In genomic region chr9:124037707-124038106, GRCm38 (mm10) we compare ENCODE assay signal across 9 mouse cellular contexts. TPM values are rescaled to one million over a fixed set of nuclear protein-coding genes. Genes with fewer than 3 reads are reported as not detected.
A peak's percentile ranks its signal among the peaks of the same experiment; 100 is the strongest.
DNase-seq lines count a peak whose midpoint lies in the region; ATAC-seq and TF ChIP-seq lines count a peak whose summit lies in the region.
"Had no signal": no experiment of that assay in that cellular context is flagged by ENCODE, and none has a peak within 500 bp of the region (broad histone marks: within the 10 kb centered on the region; RNA-seq: fewer than 3 reads in every experiment).

No protein-coding gene starts in this region.

- no peaks in the 10 kb centered on the region for H3K27me3 ChIP-seq in neural tube, embryonic 11.5 days (ENCODE audit: control insufficient read depth, insufficient read depth, low read length)
- H3K27me3 ChIP-seq in neural tube, embryonic 15.5 days (replicated peaks), result no peaks in the 10 kb centered on the region
- no peaks in the 10 kb centered on the region for H3K27me3 ChIP-seq in heart, embryonic 10.5 days (ENCODE audit: insufficient read depth, poor library complexity, severe bottlenecking)
- no peaks in the 10 kb centered on the region for H3K27me3 ChIP-seq in lung, embryonic 14.5 days (ENCODE audit: insufficient read depth, low read length)
- no peaks in the 10 kb centered on the region for H3K27me3 ChIP-seq in midbrain, embryonic 10.5 days (ENCODE audit: low read depth, poor library complexity, severe bottlenecking)
- H3K27me3 ChIP-seq: limb, embryonic 13.5 days had no signal

- DNase-seq in neural tube, embryonic 11.5 days (ENCODE audit: low spot score), result peak; percentile 38
- peak; percentile 55 for DNase-seq in adrenal gland, postnatal 25 days
- DNase-seq in heart, embryonic 10.5 days (ENCODE audit: low spot score), result peak; percentile 78
- DNase-seq in kidney, postnatal 36 days, result peak; percentile 84 to 87
- DNase-seq in lung, embryonic 14.5 days, result peak; percentile 90
- DNase-seq in right cerebral cortex, adult 2 months (ENCODE audit: low spot score in 2 of 2), result peak; percentile 20 to 27
- no peak for DNase-seq in midbrain, embryonic 10.5 days (ENCODE audit: low spot score)

- H3K9me3 ChIP-seq in neural tube, embryonic 11.5 days (ENCODE audit: control insufficient read depth, low read length), result no peaks in the 10 kb centered on the region
- no peaks in the 10 kb centered on the region for H3K9me3 ChIP-seq in neural tube, embryonic 15.5 days (replicated peaks)
- no peaks in the 10 kb centered on the region for H3K9me3 ChIP-seq in heart, embryonic 10.5 days
- no peaks in the 10 kb centered on the region for H3K9me3 ChIP-seq in lung, embryonic 14.5 days (ENCODE audit: low read depth, low read length)
- no peaks in the 10 kb centered on the region for H3K9me3 ChIP-seq in midbrain, embryonic 10.5 days (replicated peaks)
- H3K9me3 ChIP-seq: limb, embryonic 13.5 days had no signal

- no peak overlapping the region for H3K4me2 ChIP-seq in neural tube, embryonic 11.5 days (ENCODE audit: low read depth)
- H3K4me2 ChIP-seq in neural tube, embryonic 15.5 days, result no peak overlapping the region
- no peak overlapping the region for H3K4me2 ChIP-seq in lung, embryonic 14.5 days
- H3K4me2 ChIP-seq: limb, embryonic 13.5 days had no signal

- H3K4me1 ChIP-seq in neural tube, embryonic 11.5 days (ENCODE audit: control insufficient read depth, insufficient read depth, low read length), result no peaks in the 10 kb centered on the region
- peaks cover 3% of the 10 kb centered on the region; the same call in 1 of the 2 replicates for H3K4me1 ChIP-seq in neural tube, embryonic 15.5 days
- 0 out of 2 replicates have a peak, but pooled peaks cover 3% of the 10 kb centered on the region for H3K4me1 ChIP-seq in heart, embryonic 10.5 days
- H3K4me1 ChIP-seq in lung, embryonic 14.5 days (ENCODE audit: insufficient read depth), result no peaks in the 10 kb centered on the region
- no peaks in the 10 kb centered on the region for H3K4me1 ChIP-seq in midbrain, embryonic 10.5 days
- H3K4me1 ChIP-seq: limb, embryonic 13.5 days had no signal

- no peaks in the 10 kb centered on the region for H3K36me3 ChIP-seq in neural tube, embryonic 11.5 days (ENCODE audit: control insufficient read depth, insufficient read depth, low read length)
- no peaks in the 10 kb centered on the region for H3K36me3 ChIP-seq in neural tube, embryonic 15.5 days
- H3K36me3 ChIP-seq in heart, embryonic 10.5 days, result no peaks in the 10 kb centered on the region
- no peaks in the 10 kb centered on the region for H3K36me3 ChIP-seq in lung, embryonic 14.5 days (ENCODE audit: insufficient read depth)
- no peaks in the 10 kb centered on the region for H3K36me3 ChIP-seq in midbrain, embryonic 10.5 days
- H3K36me3 ChIP-seq: limb, embryonic 13.5 days had no signal

- H3K27ac ChIP-seq in neural tube, embryonic 11.5 days (ENCODE audit: low read depth, low read length), result no peak overlapping the region
- H3K27ac ChIP-seq in neural tube, embryonic 15.5 days (replicated peaks), result no peak overlapping the region
- no peak overlapping the region for H3K27ac ChIP-seq in heart, embryonic 10.5 days
- H3K27ac ChIP-seq in lung, embryonic 14.5 days (ENCODE audit: low read depth), result no peak overlapping the region
- H3K27ac ChIP-seq in midbrain, embryonic 10.5 days (replicated peaks), result no peak overlapping the region
- H3K27ac ChIP-seq: limb, embryonic 13.5 days had no signal

- no peak overlapping the region for H3K9ac ChIP-seq in neural tube, embryonic 11.5 days (ENCODE audit: low read length)
- no peak overlapping the region for H3K9ac ChIP-seq in neural tube, embryonic 15.5 days (replicated peaks)
- H3K9ac ChIP-seq in lung, embryonic 14.5 days, result no peak overlapping the region
- H3K9ac ChIP-seq: limb, embryonic 13.5 days had no signal

- ATAC-seq in neural tube, embryonic 11.5 days (ENCODE audit: insufficient read depth, low FRiP score, low TSS enrichment), result peak; percentile 67; the same call in 1 of the 2 replicates
- ATAC-seq in neural tube, embryonic 15.5 days (ENCODE audit: low FRiP score), result no peak; the same call in 1 of the 2 replicates
- peak; percentile 96 for ATAC-seq in lung, embryonic 14.5 days (ENCODE audit: insufficient read depth)

- 36% methylated on average over 4 of the region's 4 CpGs for WGBS in neural tube, embryonic 11.5 days
- 24% methylated on average over 4 of the region's 4 CpGs for WGBS in neural tube, embryonic 15.5 days
- 27% methylated on average over 4 of the region's 4 CpGs for WGBS in heart, embryonic 10.5 days
- 8% methylated on average over 4 of the region's 4 CpGs for WGBS in lung, embryonic 14.5 days
- WGBS in midbrain, embryonic 10.5 days, result 67% methylated on average over 4 of the region's 4 CpGs

- no peak overlapping the region for H3K4me3 ChIP-seq in neural tube, embryonic 11.5 days (ENCODE audit: low read depth, low read length)
- H3K4me3 ChIP-seq in neural tube, embryonic 15.5 days (replicated peaks), result no peak overlapping the region
- no peak overlapping the region for H3K4me3 ChIP-seq in heart, embryonic 10.5 days
- H3K4me3 ChIP-seq in lung, embryonic 14.5 days (ENCODE audit: low read depth, low read length), result no peak overlapping the region
- no peak overlapping the region for H3K4me3 ChIP-seq in midbrain, embryonic 10.5 days
- H3K4me3 ChIP-seq: limb, embryonic 13.5 days had no signal

- TF ChIP-seq CTCF in lung, embryonic 14.5 days (IDR thresholded peaks at IDR 0.05; ENCODE audit: low read depth), result no peak

RNA-seq across cellular contexts. Expression of gene Ccr3, which starts 15.9 kb away (rescaled TPM):
- not detected in 2 replicates for polyA plus RNA-seq in neural tube, embryonic 11.5 days (2014; fragmentation: Nextera tagmentation; extraction: Ambion mirVana)
- 0.05 TPM in 1 of 2 replicates, not detected in the other for polyA plus RNA-seq in neural tube, embryonic 15.5 days (2015; fragmentation: Nextera tagmentation; extraction: Ambion mirVana)
- total RNA-seq in adrenal gland, postnatal 25 days (2021), result not detected in 2 replicates
- polyA plus RNA-seq in heart, embryonic 10.5 days (2016; fragmentation: Nextera tagmentation; extraction: Ambion mirVana), result 0.06 TPM in 1 of 2 replicates, not detected in the other
- polyA plus RNA-seq in lung, embryonic 14.5 days (2014; fragmentation: Nextera tagmentation; extraction: Ambion mirVana), result not detected in 2 replicates
- not detected in 2 replicates for polyA plus RNA-seq in midbrain, embryonic 10.5 days (2016; fragmentation: Nextera tagmentation; extraction: Ambion mirVana)

RNA-seq across cellular contexts. Expression of gene Ccr1l1, which starts 59.5 kb away (rescaled TPM):
- not detected in 2 replicates for polyA plus RNA-seq in neural tube, embryonic 11.5 days (2014; fragmentation: Nextera tagmentation; extraction: Ambion mirVana)
- polyA plus RNA-seq in neural tube, embryonic 15.5 days (2015; fragmentation: Nextera tagmentation; extraction: Ambion mirVana), result not detected in 2 replicates
- total RNA-seq in adrenal gland, postnatal 25 days (2021), result not detected in 2 replicates
- polyA plus RNA-seq in heart, embryonic 10.5 days (2016; fragmentation: Nextera tagmentation; extraction: Ambion mirVana), result 0.12 TPM in 1 of 2 replicates, not detected in the other
- polyA plus RNA-seq in lung, embryonic 14.5 days (2014; fragmentation: Nextera tagmentation; extraction: Ambion mirVana), result not detected in 2 replicates
- not detected in 2 replicates for polyA plus RNA-seq in midbrain, embryonic 10.5 days (2016; fragmentation: Nextera tagmentation; extraction: Ambion mirVana)
- polyA plus RNA-seq: limb, embryonic 13.5 days had no signal
